Mouse (Mus musculus) G1E-ER4 (cell line): ENCODE measurements around the gene 2410002F23Rik. TPM values are rescaled to one million over a fixed set of nuclear protein-coding genes. Genes with fewer than 3 reads are reported as not detected.
A peak's percentile ranks its signal among the peaks of the same experiment; 100 is the strongest.
"Not testable (repeated sequence)": the region's sequence is repeated elsewhere in the genome, so short reads cannot be mapped to it uniquely, and the experiment has no call there.

ENCODE experiments used
- GATA1 ChIP-seq: IDR thresholded peaks from one replicate; pipeline ENCODE4 v1.8.0; 2012; ENCODE audit warnings: low read length, inconsistent platforms
- polyA plus RNA-seq: library from polyadenylated mRNA; stranded (reverse); fragments of >175 nt; gene quantifications from 2 replicates; pipeline ENCODE4 v1.2.3, GENCODE M21; 2012

The 2410002F23Rik gene
- polyA plus RNA-seq, result 379 and 401 TPM in 2 replicates

DNA sequence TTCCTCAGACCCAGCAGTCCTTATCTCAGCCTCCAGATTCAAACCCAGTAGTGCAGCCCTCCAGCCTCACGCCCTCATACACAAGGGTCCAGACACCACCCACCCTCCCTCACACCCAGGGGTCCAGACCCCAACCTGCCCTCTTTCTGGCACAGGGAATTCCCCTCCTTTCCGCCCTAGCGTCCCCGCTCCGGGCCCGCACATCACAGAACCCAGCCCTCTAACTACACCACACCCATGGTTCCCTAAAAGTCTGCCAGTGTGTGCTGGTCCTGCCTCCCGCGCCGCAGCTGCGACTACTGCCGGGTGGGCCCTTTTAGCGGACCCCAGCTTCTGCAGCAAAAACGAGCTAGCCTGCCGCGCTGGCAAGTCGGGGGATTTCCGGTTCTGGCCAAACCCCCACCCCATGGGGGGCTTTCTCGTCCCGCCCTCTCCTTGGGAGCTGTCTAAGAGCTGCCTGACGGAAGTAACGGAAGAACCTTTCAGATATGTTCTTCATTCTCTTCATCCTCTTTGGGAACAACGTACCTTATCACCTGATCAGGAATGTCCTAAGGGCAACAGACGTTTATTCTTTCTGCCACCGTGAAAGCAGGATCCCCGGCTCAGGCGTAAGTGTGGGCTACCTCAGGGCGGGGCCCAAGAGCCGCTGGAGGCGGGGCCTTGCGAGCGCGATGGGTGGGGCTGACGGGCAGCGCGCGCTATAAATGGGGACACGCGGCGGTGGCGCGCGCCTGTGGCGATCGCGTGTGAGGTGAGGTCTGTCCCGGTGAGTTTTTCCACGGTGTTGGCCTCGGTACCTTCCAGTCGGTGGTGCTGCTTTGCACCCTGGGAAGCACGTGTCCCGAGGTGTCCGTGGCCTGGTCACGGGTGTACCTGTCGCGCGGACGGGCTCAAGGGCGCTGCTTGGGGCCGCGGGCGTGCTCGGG, at the start of gene 2410002F23Rik, which contains the start of gene 1700028J19Rik:
Gene 2410002F23Rik, plus strand, starts transcription at position 668 of the 929 bp plus-strand sequence.
Gene 1700028J19Rik, minus strand, starts transcription at position 641 of the 929 bp plus-strand sequence.
- no peak for TF ChIP-seq GATA1

GRCm38 (mm10) chr7:44197891-44198290, 48.6 kb upstream of the 2410002F23Rik start, which contains the start of gene Klk1b3:
Klk1b3 (plus strand) TSS chr7:44198191.
- no peak for TF ChIP-seq GATA1

GRCm38 (mm10) chr7:44207135-44207534, 39.4 kb upstream of the 2410002F23Rik start, which contains the start of gene Klk1b4:
Klk1b4 (plus strand) TSS chr7:44207435.
- TF ChIP-seq GATA1, result not testable (repeated sequence)

DNA sequence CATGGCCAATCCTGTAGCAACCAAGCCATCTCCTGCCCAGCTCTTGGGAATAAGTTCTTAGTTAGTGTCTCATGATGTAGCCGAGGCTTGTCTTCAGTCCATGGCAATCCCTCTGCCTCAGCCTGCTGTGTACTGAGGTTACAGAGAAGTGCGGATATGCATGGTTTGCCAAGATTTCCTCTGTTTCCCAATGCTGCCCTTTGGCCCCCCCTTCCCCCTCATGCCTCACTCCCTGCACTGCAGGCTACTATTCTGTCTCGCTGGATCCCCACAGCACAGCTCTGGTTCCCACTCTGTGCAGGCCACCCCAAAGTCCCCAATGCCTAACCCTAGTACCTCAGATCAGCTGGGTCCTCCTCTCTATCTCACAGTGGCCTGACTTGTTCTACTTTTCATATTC, 38.2 kb upstream of the 2410002F23Rik start:
- TF ChIP-seq GATA1, result no peak

- no peak for TF ChIP-seq GATA1
These were observed 30.9 kb upstream of the 2410002F23Rik start, which contains the start of gene Klk1b5 for GRCm38 (mm10) chr7:44215645-44216044. Klk1b5 (plus strand) TSS chr7:44215945.

- TF ChIP-seq GATA1, result no peak
These were observed 21.4 kb upstream of the 2410002F23Rik start, which contains the start of gene Klk1 for GRCm38 (mm10) chr7:44225076-44225475. Klk1 (plus strand) TSS chr7:44225360.

DNA sequence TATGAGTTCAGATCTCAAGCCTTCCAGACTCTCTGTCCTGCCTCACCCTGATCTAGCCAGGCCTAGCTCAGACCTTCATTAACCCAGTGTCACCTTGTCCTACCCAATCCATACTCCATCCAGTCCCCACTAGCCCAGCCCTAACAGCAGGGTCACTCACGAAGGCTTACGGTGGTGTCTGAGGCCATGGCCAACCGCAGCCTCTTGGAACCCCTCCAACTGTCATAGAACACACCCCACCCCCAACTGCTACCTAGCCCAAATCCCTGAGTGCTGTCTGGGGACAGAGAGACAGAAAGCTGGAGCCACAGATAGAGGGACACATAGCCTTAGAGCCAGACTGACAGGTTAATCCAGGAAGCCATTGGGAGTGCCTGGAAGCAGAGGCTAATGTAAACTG, 10.6 kb upstream of the 2410002F23Rik start, which contains the start of gene Gm36864:
Gene Gm36864, plus strand, starts transcription at position 269 of the 400 bp plus-strand sequence.
- no peak for TF ChIP-seq GATA1

DNA sequence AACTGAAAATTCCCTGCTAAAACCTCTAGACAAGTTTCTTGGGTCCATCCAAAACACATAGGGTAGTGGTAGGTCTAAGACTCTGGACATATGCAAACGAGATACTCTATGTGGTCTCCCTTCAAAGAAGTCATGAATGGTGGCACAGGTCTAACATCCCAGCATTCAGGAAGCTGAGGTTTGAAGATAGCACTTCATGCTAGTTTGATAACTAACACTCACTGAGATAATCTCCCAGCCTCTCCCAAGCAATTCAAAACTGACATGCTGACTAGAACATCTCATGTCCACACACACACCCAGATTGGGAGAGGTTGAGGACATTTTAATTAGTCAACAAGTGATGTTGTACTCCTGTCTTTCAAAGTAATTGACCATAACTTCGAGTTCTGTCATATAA, 6.6 kb upstream of the 2410002F23Rik start:
- TF ChIP-seq GATA1, result peak; percentile 64

DNA sequence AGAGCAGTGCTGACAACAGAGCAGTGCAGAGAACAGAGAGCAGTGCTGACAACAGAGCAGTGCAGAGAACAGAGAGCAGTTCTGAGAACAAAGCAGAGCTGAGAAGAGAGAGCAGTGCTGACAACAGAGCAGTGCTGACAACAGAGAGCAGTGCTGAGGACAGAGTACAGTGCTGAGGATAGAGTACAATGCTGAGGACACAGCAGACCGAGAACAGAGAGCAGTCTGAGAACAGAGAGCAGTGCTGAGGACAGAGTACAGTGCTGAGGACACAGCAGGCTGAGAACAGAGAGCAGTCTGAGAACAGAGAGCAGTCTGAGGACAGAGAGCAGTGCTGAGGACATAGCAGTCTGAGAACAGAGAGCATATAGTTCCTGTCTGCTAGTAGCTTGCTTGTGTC, 5.8 kb upstream of the 2410002F23Rik start:
- TF ChIP-seq GATA1, result no peak

DNA sequence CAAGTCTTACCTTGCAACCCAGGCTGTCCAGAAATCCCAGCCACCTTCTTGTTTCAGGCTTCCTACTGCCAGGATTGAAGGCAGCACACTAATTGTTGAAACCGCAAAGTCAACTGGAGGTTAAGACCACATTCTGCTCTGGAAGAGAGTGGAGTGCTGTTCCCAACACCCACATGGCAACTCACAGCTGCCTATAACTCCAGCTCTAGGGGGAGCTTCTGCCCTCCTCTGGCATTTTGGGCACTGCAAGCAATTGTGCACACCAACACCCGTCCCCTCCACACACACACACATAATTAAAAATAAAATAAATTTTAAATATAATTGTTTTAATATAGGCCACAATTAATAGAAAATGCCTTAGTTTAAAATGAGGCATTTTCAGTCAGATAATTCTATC, 5.4 kb upstream of the 2410002F23Rik start:
- no peak for TF ChIP-seq GATA1

GRCm38 (mm10) chr7:44244080-44244479, 2.4 kb upstream of the 2410002F23Rik start:
- TF ChIP-seq GATA1, result no peak

DNA sequence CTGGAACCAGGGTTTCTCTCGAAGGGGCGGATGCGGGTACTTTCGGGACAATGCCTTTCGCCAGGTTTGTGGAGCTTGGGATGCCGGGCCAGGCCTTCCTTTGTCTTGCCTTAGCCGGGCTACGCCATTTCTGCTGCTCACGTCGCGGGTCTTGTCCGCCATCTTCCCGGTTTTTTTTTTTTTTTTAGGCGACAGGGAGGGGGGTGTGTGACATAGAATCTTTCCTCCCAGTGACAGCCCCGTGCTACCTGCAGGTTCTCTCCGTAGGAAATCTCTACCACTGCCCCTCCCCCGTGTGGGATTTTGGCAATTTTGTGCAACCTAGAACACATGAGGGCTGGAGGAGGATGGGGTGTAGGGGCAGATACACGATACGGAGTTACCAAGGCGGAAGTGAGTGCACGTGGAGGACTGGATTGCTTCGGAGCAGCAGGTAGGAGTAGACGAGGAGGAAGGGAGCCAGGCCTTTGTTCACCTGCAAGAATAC, 505 bp downstream of the 2410002F23Rik start:
- TF ChIP-seq GATA1, result no peak

DNA sequence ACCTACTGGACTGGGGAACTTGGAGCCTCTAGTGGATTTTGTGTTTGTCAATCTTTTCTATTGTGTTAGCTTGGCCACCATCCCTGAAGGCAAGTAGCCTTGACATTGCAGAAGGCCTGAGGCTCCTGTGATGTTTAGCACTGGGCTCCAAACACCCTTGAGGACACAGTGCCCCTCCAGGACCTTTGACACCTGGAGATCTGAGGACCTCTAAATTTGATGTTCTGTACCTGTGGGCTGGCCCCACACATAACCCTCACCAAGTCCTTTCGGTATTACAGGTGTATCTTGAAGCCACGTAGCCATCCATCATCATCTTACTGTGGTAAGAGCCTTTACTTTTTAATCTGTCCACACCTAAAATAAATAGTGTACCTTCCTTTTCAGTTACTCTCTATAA, 1.4 kb downstream of the 2410002F23Rik start:
- TF ChIP-seq GATA1, result no peak

- TF ChIP-seq GATA1, result no peak
These were observed 2.7 kb downstream of the 2410002F23Rik start for GRCm38 (mm10) chr7:44249248-44249647.

DNA sequence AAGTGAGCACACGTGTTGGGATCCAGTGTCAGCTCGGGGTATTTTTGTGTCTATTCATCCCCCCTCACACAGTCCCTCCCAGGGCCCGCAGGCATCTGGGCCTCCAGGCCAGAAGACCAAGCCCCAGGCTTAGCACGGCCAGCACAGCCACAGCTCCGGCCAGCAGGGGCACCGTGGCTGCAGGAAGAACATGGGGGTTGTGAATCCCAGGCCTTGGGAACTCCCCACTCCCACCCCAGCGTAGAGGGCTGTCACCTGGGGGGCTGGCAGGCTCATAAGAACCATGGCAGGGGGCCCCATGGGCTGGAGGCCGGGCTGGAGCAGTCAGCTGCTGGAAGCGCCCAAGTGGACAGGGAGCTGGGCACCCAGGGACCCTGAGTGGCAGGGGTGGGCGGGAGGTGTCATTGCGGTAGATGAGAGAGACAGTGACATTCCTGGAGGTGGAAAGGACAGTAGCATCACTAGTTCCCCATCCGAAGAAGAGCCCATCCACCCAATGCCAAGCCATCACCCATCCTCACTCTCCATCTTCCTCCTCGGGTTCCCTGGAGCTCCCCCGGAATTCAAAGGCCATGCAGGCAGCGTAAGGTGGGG, 6.6 kb downstream of the 2410002F23Rik start:
- TF ChIP-seq GATA1, result no peak

DNA sequence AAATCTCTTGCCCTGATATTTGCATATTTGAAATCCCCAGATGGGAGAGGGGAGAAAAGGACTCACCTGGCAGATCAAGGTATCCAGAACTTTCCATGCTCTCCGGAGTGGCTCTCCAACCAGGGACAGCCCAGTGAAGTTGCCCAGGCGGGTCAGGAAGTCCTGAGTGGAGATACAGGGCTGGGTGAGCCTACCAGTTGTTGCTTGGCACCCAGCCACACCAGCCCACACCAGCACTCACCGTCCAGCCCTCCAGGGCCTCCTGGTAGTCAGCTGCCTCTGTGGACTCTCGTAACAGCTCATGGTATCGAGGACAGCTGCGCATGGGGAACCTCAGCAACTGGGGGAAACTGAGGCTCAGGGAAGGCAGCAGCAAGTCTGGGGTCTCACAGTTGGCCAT, 8.4 kb downstream of the 2410002F23Rik start:
- TF ChIP-seq GATA1, result no peak
